Mouse (Mus musculus) stomach, embryonic 16.5 days (tissue): Measurements from ENCODE around the gene Ell2. TPM values are rescaled to one million over a fixed set of nuclear protein-coding genes. Genes with fewer than 3 reads are reported as not detected.

Experiments
- ATAC-seq: fragments of 200-750 bp; cut with Nextera tagmentation; 2 replicates; pipeline ENCODE4 v1.8.0; 2017; ENCODE audit warnings: moderate number of reproducible peaks, moderate TSS enrichment; ENCODE audit not compliant: insufficient read depth, low FRiP score
- H3K27ac ChIP-seq: fragments of 300-500 bp; sonication (generic); 2 replicates; pipeline ENCODE4 v1.5.1; 2014; ENCODE audit warnings: low read length
- H3K27me3 ChIP-seq: fragments of 300-500 bp; sonication (generic); 2 replicates; pipeline ENCODE4 v1.6.1; 2014; ENCODE audit warnings: low read length, control low read depth, mixed read lengths; ENCODE audit not compliant: control insufficient read depth, insufficient read depth
- H3K36me3 ChIP-seq: fragments of 300-500 bp; sonication (generic); 2 replicates; pipeline ENCODE4 v1.6.1; 2014; ENCODE audit warnings: low read length; ENCODE audit not compliant: control insufficient read depth, insufficient read depth
- H3K4me1 ChIP-seq: fragments of 300-500 bp; sonication (generic); 2 replicates; pipeline ENCODE4 v1.6.1; 2014; ENCODE audit warnings: low read length, control low read depth, mixed read lengths; ENCODE audit not compliant: control insufficient read depth, insufficient read depth
- H3K4me2 ChIP-seq: fragments of 300-500 bp; sonication (generic); 2 replicates; pipeline ENCODE4 v1.6.1; 2014; ENCODE audit warnings: low read depth, low read length, mixed read lengths
- H3K4me3 ChIP-seq: fragments of 300-500 bp; sonication (generic); replicated peaks from 2 replicates; pipeline ENCODE4 v1.5.1; 2014; ENCODE audit warnings: mild to moderate bottlenecking, low read length
- H3K9ac ChIP-seq: fragments of 300-500 bp; sonication (generic); 2 replicates; pipeline ENCODE4 v1.6.1; 2014; ENCODE audit warnings: low read length
- H3K9me3 ChIP-seq: fragments of 300-500 bp; sonication (generic); replicated peaks from 2 replicates; pipeline ENCODE4 v1.6.1; 2016; ENCODE audit warnings: low read length, control low read depth; ENCODE audit not compliant: control insufficient read depth
- WGBS: fragments of 180-500 bp; shearing (Covaris S2); extraction: QIAGEN DNeasy Blood & Tissue Kit; methylation state at CpG from one replicate; pipeline ENCODE4 v1.1.7; 2014; 5-methylcytosine and 5-hydroxymethylcytosine counted together
- polyA plus RNA-seq: library from polyadenylated mRNA; unstranded; fragments of >200 nt; fragmentation: Nextera tagmentation; extraction: Ambion mirVana; gene quantifications from 2 replicates; pipeline ENCODE4 v1.2.1, GENCODE M21; 2015

Ell2 gene
- polyA plus RNA-seq, 1 experiment from 2014 or later, result 19.4 TPM

GRCm38 (mm10) chr13:75754398-75754797 is 47.8 kb downstream of the Ell2 start:
- Histone ChIP-seq H3K27me3 (no peaks in the 10 kb centered on the region), H3K4me1 (peaks cover 8% of the 10 kb centered on the region; the same call in 1 of the 2 replicates), H3K4me3 (no peak overlapping the region), H3K9me3 (no peaks in the 10 kb centered on the region), H3K9ac (no peak overlapping the region), H3K36me3 (0 out of 2 replicates have a peak, but pooled peaks cover 3% of the 10 kb centered on the region), H3K4me2 (no peak overlapping the region), H3K27ac (no peak overlapping the region)
- 71% methylated on average over 5 of the region's 5 CpGs for WGBS
- peak; percentile 33; the same call in 1 of the 2 replicates for ATAC-seq

- Histone ChIP-seq H3K27ac (no peak overlapping the region), H3K36me3 (0 out of 2 replicates have a peak, but pooled peaks cover 3% of the 10 kb centered on the region), H3K4me2 (no peak overlapping the region), H3K4me1 (no peaks in the 10 kb centered on the region), H3K27me3 (no peaks in the 10 kb centered on the region), H3K4me3 (no peak overlapping the region), H3K9ac (no peak overlapping the region), H3K9me3 (no peaks in the 10 kb centered on the region)
- ATAC-seq, result no peak
- 94% methylated on average over 4 of the region's 4 CpGs for WGBS
Measured at GRCm38 (mm10) chr13:75760859-75761548, 54.4 kb downstream of the Ell2 start.

DNA sequence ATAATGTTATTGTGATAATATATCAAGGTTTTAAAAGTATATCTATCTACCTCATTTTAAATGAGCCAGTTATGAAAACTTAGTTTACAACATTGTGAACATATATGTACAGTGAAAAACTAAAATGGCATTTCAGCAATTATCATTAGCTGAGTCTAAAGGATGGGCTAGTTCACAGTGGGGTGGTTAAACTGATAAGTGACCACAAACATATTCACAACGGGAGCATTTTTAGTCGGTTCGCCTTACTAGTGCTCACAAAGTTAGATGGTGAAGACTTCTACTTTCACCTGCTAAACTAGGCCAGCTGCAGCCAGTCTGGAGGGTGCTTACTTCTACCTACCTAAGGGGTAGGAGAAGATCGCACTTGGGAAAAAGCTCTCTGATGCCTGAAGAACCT is 56.2 kb downstream of the Ell2 start:
- no peak overlapping the region for H3K9ac ChIP-seq
- no peaks in the 10 kb centered on the region for H3K4me1 ChIP-seq
- 0 out of 2 replicates have a peak, but pooled peaks cover 3% of the 10 kb centered on the region for H3K36me3 ChIP-seq
- no peak overlapping the region for H3K27ac ChIP-seq
- ATAC-seq, result no peak
- H3K4me3 ChIP-seq, result no peak overlapping the region
- no peaks in the 10 kb centered on the region for H3K27me3 ChIP-seq
- 85% methylated on average over 4 of the region's 4 CpGs for WGBS
- no peak overlapping the region for H3K4me2 ChIP-seq
- H3K9me3 ChIP-seq, result no peaks in the 10 kb centered on the region

DNA sequence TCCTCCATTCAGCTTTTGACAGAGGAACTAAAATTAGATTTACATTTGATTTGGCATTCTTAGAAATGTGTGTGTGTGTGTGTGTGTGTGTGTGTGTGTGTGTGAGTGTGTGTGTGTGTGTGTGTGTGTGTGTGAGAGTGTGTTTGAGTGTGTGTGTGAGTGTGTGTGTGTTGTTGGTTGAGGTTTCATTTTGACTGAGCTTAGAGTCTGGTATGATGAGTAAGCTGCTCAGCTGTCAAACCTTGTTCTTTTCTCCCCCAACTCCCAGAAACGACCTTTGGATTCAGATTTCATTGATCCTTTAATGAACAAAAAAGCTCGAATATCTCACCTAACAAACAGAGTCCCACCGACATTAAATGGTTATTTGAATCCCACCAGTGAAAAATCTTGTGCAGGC is 56.7 kb downstream of the Ell2 start:
- Histone ChIP-seq H3K36me3 (0 out of 2 replicates have a peak, but pooled peaks cover 2% of the 10 kb centered on the region), H3K9ac (no peak overlapping the region), H3K27ac (no peak overlapping the region), H3K9me3 (no peaks in the 10 kb centered on the region), H3K4me2 (no peak overlapping the region), H3K4me1 (no peaks in the 10 kb centered on the region), H3K27me3 (no peaks in the 10 kb centered on the region), H3K4me3 (no peak overlapping the region)
- no peak for ATAC-seq
- 42% methylated on average over 3 of the region's 3 CpGs for WGBS

DNA sequence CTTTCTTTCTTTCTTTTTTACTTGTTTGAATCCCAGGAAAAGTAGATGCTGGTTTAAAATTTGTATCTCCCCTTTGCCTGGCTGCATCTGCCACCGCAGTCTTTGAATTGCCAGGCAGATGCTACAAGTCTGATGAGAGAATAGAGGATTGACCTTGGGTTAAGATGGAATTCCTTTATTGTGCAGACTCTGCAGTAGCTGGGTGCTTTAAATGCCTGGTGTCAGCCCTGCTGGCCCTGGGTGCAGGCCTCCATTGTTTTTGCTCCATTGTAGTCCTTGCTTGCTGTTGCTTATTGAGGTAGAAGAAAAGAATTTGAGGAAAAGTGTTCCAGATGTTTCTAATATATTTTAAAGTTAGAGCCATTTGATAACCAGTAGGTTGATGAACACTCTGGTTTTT is 59.2 kb downstream of the Ell2 start:
- H3K9ac ChIP-seq, result no peak overlapping the region
- H3K27ac ChIP-seq, result no peak overlapping the region
- no peak overlapping the region for H3K4me2 ChIP-seq
- WGBS, result 78% methylated on average over 1 of the region's 1 CpGs
- no peaks in the 10 kb centered on the region for H3K36me3 ChIP-seq
- H3K27me3 ChIP-seq, result no peaks in the 10 kb centered on the region
- no peaks in the 10 kb centered on the region for H3K4me1 ChIP-seq
- H3K9me3 ChIP-seq, result no peaks in the 10 kb centered on the region
- no peak overlapping the region for H3K4me3 ChIP-seq
- ATAC-seq, result no peak

DNA sequence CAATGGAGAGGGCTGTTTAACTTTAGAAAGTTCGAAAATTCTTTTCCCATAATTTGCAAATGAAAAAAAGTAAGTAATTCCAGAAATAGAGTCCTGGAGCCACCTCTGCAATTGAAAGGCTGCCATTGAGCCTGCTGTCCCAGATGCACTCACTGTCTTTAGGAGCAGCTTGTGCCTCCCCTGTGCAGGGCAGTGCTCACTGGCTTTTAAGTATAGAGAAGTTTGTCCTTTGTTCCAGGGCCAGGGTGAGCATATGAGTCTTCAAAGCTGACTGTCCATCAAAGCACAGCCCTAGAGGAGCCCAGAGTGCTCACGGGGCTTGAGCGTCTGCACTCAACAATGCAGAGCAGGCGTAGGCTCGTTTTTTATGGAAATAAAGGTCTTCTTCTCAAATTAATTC is 59.7 kb downstream of the Ell2 start:
- Histone ChIP-seq H3K27me3 (no peaks in the 10 kb centered on the region), H3K4me1 (no peaks in the 10 kb centered on the region), H3K9ac (no peak overlapping the region), H3K27ac (no peak overlapping the region), H3K9me3 (no peaks in the 10 kb centered on the region), H3K4me2 (no peak overlapping the region), H3K4me3 (no peak overlapping the region), H3K36me3 (no peaks in the 10 kb centered on the region)
- 72% methylated on average over 5 of the region's 5 CpGs for WGBS
- ATAC-seq, result no peak

DNA sequence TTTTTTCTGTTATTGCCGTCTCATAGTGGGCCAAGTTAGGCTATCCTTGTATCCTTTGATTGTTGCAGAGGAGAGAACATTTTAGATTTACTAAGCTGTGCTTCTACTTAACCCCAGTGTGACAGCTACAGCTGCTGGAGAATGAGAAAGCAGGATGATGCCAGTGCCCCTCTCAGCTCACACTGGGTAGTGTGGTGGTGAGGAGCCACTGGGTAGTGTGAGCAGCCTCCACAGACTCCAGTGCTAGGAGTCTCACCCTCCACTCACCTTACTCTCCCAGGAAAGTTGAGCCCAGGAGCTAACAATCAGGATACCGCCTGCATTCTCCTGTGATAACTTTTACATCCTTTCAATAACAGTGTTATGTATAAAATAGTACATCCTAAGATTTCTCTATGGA is 60.4 kb downstream of the Ell2 start:
- no peak overlapping the region for H3K9ac ChIP-seq
- H3K27me3 ChIP-seq, result no peaks in the 10 kb centered on the region
- H3K36me3 ChIP-seq, result no peaks in the 10 kb centered on the region
- no peak overlapping the region for H3K27ac ChIP-seq
- WGBS, result 83% methylated on average over 2 of the region's 2 CpGs
- no peak for ATAC-seq
- no peak overlapping the region for H3K4me2 ChIP-seq
- H3K4me1 ChIP-seq, result no peaks in the 10 kb centered on the region
- no peak overlapping the region for H3K4me3 ChIP-seq
- no peaks in the 10 kb centered on the region for H3K9me3 ChIP-seq

- Histone ChIP-seq H3K9me3 (no peaks in the 10 kb centered on the region), H3K4me3 (no peak overlapping the region)
- 80% methylated on average over 2 of the region's 2 CpGs for WGBS
Measured at GRCm38 (mm10) chr13:75770744-75771143, 64.2 kb downstream of the Ell2 start.

DNA sequence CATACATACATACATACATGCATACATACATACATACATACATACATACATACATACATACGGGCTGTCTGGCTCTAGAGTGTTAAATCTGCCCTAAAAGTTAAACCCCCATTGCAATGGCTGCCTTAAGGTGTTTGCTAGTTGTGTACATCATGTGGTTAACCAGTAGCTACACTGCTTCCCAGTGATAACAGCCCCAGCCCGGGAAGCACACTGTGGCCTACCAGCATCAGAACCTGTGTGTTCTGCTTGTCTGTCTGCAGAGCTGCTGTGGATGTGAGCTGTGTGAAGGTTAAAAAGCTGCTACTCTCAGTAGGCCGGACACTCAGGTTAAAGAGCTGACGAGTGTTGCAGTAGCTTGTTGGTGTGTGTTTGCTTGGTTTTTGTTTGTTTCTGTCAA is 64.8 kb downstream of the Ell2 start:
- no peak overlapping the region for H3K9ac ChIP-seq

More at GRCm38 (mm10) chr13:75770744-75771143, 64.2 kb downstream of the Ell2 start:
- Histone ChIP-seq H3K9ac (no peak overlapping the region), H3K4me1 (no peaks in the 10 kb centered on the region), H3K27ac (no peak overlapping the region), H3K27me3 (no peaks in the 10 kb centered on the region), H3K4me2 (no peak overlapping the region), H3K36me3 (no peaks in the 10 kb centered on the region)
- no peak for ATAC-seq

More for the DNA sequence above, 64.8 kb downstream of the Ell2 start:
- 78% methylated on average over 4 of the region's 4 CpGs for WGBS
- H3K4me3 ChIP-seq, result no peak overlapping the region
- H3K9me3 ChIP-seq, result no peaks in the 10 kb centered on the region
- no peaks in the 10 kb centered on the region for H3K4me1 ChIP-seq
- H3K36me3 ChIP-seq, result no peaks in the 10 kb centered on the region
- no peaks in the 10 kb centered on the region for H3K27me3 ChIP-seq
- H3K4me2 ChIP-seq, result no peak overlapping the region
- no peak overlapping the region for H3K27ac ChIP-seq
- ATAC-seq, result no peak
